Mouse (Mus musculus) adrenal gland, adult 18-20 months (tissue): ENCODE measurements around the gene Gm45808. TPM values are rescaled to one million over a fixed set of nuclear protein-coding genes. Genes with fewer than 3 reads are reported as not detected.

Source experiments
- microRNA-seq, 2 experiments: library from miRNA; unstranded; fragments of <30 nt; microRNA quantifications; one replicate each; pipeline ENCODE4 v1.2.0; 2021; ENCODE audit warnings: borderline number of aligned reads in 2 of 2
- total RNA-seq, 2 experiments: library from RNA; stranded (reverse); gene quantifications; 1 replicate in 1 of 2; 2 replicates in 1 of 2; pipeline ENCODE4 v1.2.3; 2021

Gene Gm45808
- total RNA-seq, 2 experiments from 2014 or later: 42.8 to 43.4 TPM

Small RNA genes lying within 50 kb of the gene (microRNA-seq; reads per million reads assigned to microRNA genes)
- gene Gm22133: 0.61 to 2.8 reads per million in 2 experiments

Other genes with a start within 250 kb of the Gm45808 start
- 1 to 10 TPM; 4.0 to 7.4 TPM for gene Cd37, start 247.7 kb downstream of the Gm45808 start, total RNA-seq
- gene Slc6a16, start 245.7 kb downstream of the Gm45808 start, total RNA-seq: not detected
- under 1 TPM in 1 of 2 experiments, not detected in 1; 0.19 TPM for gene Slc6a21, start 209.3 kb downstream of the Gm45808 start, total RNA-seq
- 10 to 100 TPM in 1 of 2 experiments, 1 to 10 TPM in 1; 7.8 to 11.0 TPM for gene Trpm4, start 153.0 kb downstream of the Gm45808 start, total RNA-seq
- gene Hrc, start 151.5 kb downstream of the Gm45808 start, total RNA-seq: under 1 TPM; 0.17 to 0.83 TPM
- gene Ppfia3, start 119.8 kb downstream of the Gm45808 start, total RNA-seq: 1 to 10 TPM; 1.7 to 3.2 TPM
- gene Lin7b, start 116.2 kb downstream of the Gm45808 start, total RNA-seq: 1 to 10 TPM; 1.3 to 1.7 TPM
- 100 to 1,000 TPM; 262 to 325 TPM for gene Snrnp70, start 91.1 kb downstream of the Gm45808 start, total RNA-seq
- not detected for gene Kcna7, start 81.2 kb downstream of the Gm45808 start, total RNA-seq
- under 1 TPM; 0.17 to 0.45 TPM for gene Ntf5, start 73.1 kb downstream of the Gm45808 start, total RNA-seq
- gene Lhb, start 66.0 kb downstream of the Gm45808 start, total RNA-seq: not detected
- 10 to 100 TPM; 40.4 to 61.6 TPM for gene Gys1, start 52.0 kb downstream of the Gm45808 start, total RNA-seq
- gene Ruvbl2, start 48.7 kb downstream of the Gm45808 start, total RNA-seq: 10 to 100 TPM; 41.9 to 43.3 TPM
- gene Ftl1, start 26.9 kb downstream of the Gm45808 start, total RNA-seq: 1,000 to 10,000 TPM; 1,437 to 1,911 TPM
- 10 to 100 TPM; 58.2 to 64.3 TPM for gene Bax, start 19.9 kb downstream of the Gm45808 start, total RNA-seq
- gene Tulp2, start 4.9 kb downstream of the Gm45808 start, total RNA-seq: 1 to 10 TPM in 1 of 2 experiments, under 1 TPM in 1; 0.66 to 2.6 TPM
- 10 to 100 TPM; 73.2 to 77.2 TPM for gene Dhdh, start 2.0 kb upstream of the Gm45808 start, total RNA-seq
- 100 to 1,000 TPM; 272 to 283 TPM for gene Nucb1, start 23.6 kb upstream of the Gm45808 start, total RNA-seq
- 10 to 100 TPM; 47.1 to 48.6 TPM for gene Ppp1r15a, start 39.5 kb upstream of the Gm45808 start, total RNA-seq
- gene Plekha4, start 39.5 kb upstream of the Gm45808 start, total RNA-seq: 1 to 10 TPM; 2.5 to 2.7 TPM
- gene Hsd17b14, start 68.1 kb upstream of the Gm45808 start, total RNA-seq: 1 to 10 TPM in 1 of 2 experiments, under 1 TPM in 1; 0.83 to 3.0 TPM
- 100 to 1,000 TPM; 164 to 265 TPM for gene Bcat2, start 83.3 kb upstream of the Gm45808 start, total RNA-seq
- gene Fgf21, start 128.7 kb upstream of the Gm45808 start, total RNA-seq: 1 to 10 TPM in 1 of 2 experiments, not detected in 1; 1.4 TPM
- gene Fut1, start 130.5 kb upstream of the Gm45808 start, total RNA-seq: not detected
- gene Izumo1, start 135.0 kb upstream of the Gm45808 start, total RNA-seq: under 1 TPM; 0.22 to 0.33 TPM
- 10 to 100 TPM; 16.0 to 27.6 TPM for gene Rasip1, start 140.7 kb upstream of the Gm45808 start, total RNA-seq
- gene Mamstr, start 153.2 kb upstream of the Gm45808 start, total RNA-seq: 1 to 10 TPM; 2.4 to 7.7 TPM
- gene Fut2, start 179.6 kb upstream of the Gm45808 start, total RNA-seq: under 1 TPM in 1 of 2 experiments, not detected in 1; 0.13 TPM
- gene Ntn5, start 197.2 kb upstream of the Gm45808 start, total RNA-seq: under 1 TPM; 0.36 to 0.61 TPM
- gene Sec1, start 207.6 kb upstream of the Gm45808 start, total RNA-seq: under 1 TPM; 0.23 to 0.35 TPM
- gene Car11, start 213.0 kb upstream of the Gm45808 start, total RNA-seq: 10 to 100 TPM; 15.8 to 16.9 TPM
- 10 to 100 TPM; 64.8 to 96.6 TPM for gene Dbp, start 218.3 kb upstream of the Gm45808 start, total RNA-seq
- 100 to 1,000 TPM; 934 to 965 TPM for gene Rpl18, start 228.6 kb upstream of the Gm45808 start, total RNA-seq
- 10 to 100 TPM; 37.7 to 42.0 TPM for gene Sphk2, start 231.2 kb upstream of the Gm45808 start, total RNA-seq
- gene Fam83e, start 234.4 kb upstream of the Gm45808 start, total RNA-seq: under 1 TPM; 0.30 to 0.35 TPM
- not detected for gene Spaca4, start 239.0 kb upstream of the Gm45808 start, total RNA-seq